Mouse (Mus musculus): ENCODE data around the gene Syt1.

DNA sequence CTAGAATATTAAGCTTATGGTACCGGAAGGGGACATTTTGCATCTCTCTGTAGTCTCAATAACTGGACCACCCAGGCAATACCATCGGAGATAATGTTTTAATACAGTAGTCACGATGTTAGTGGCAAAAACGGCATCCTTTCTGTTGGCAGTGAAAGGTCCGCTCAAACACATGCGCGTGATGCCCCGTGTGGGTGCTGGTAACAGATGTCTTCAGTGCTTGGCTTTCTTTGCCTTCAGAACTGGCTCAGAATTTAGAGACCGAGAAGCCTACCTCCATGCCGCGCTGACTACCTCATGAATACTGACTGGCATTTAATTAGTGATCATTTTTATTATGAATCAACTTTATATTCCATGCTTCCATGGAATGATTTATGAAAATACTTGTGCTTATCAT, 355.7 kb downstream of the Syt1 start:
- TF ChIP-seq CTCF (IDR thresholded peaks at IDR 0.05; ENCODE audit: low read depth) (no peak), EP300 (IDR thresholded peaks at IDR 0.05; ENCODE audit: low read depth) (no peak)
